Mouse (Mus musculus) G1E (cell line): ENCODE data around the gene Med23.

Experiments
- CTCF ChIP-seq: IDR thresholded peaks from 2 replicates; pipeline ENCODE4 v1.5.1; 2012; ENCODE audit warnings: low read depth, low read length, inconsistent platforms, mixed read lengths
- GATA1 ChIP-seq: IDR thresholded peaks from 2 replicates; pipeline ENCODE4 v1.6.1; 2012; ENCODE audit warnings: borderline replicate concordance, low read length, inconsistent platforms, mixed read lengths
- TAL1 ChIP-seq: conservative IDR thresholded peaks from 2 replicates; pipeline ENCODE4 v1.6.1; 2012; ENCODE audit warnings: low read depth, low read length, inconsistent platforms, mixed read lengths

- no peak for TF ChIP-seq GATA1
- no peak for TF ChIP-seq CTCF
- TF ChIP-seq TAL1, result no peak
Measured at GRCm38 (mm10) chr10:24824621-24825020, 45.2 kb upstream of the Med23 start.
